ENCODE assay signal across 18 mouse cellular contexts in the genomic region with DNA sequence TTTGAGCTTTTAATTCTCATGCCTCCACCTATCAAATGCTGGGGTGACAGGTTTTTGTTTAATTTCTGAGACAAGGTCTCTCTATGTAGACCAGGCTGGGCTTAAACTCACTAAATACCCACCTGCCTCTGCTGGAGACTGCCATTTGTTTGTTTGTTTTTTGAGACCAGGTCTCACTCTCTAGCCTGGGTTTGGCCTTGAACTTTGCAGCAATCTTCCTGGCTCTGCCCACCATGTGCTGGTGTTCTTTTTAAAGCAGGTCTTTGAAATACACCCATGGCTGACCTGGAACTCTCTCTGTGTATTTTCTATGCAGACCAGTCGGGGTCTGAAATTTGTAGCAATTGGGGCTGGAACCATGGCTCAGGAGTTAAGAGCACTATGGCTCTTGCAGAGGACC. TPM values are rescaled to one million over a fixed set of nuclear protein-coding genes. Genes with fewer than 3 reads are reported as not detected.
DNase-seq lines count a peak whose midpoint lies in the region; ATAC-seq and TF ChIP-seq lines count a peak whose summit lies in the region.
"Had no signal": no experiment of that assay in that cellular context is flagged by ENCODE, and none has a peak within 500 bp of the region (broad histone marks: within the 10 kb centered on the region; RNA-seq: fewer than 3 reads in every experiment).

No protein-coding gene starts in this region.

- TF ChIP-seq CTCF in hindbrain, postnatal 0 days (IDR thresholded peaks at IDR 0.05; ENCODE audit: low read depth): no peak

- H3K9ac ChIP-seq in hindbrain, postnatal 0 days (replicated peaks; ENCODE audit: low read length): 0 out of 2 replicates have a peak overlapping the region, but pooled peaks have one; percentile 6
- no peak overlapping the region for H3K9ac ChIP-seq in hindbrain, embryonic 12.5 days
- no peak overlapping the region for H3K9ac ChIP-seq in midbrain, embryonic 15.5 days
- no peak overlapping the region for H3K9ac ChIP-seq in midbrain, embryonic 11.5 days (ENCODE audit: low read length)
- H3K9ac ChIP-seq in neural tube, embryonic 13.5 days: 0 out of 2 replicates have a peak overlapping the region, but pooled peaks have one; percentile 97
- H3K9ac ChIP-seq: embryonic facial prominence, embryonic 12.5 days; forebrain, embryonic 12.5 days had no signal

- no peak overlapping the region for H3K4me2 ChIP-seq in hindbrain, postnatal 0 days (ENCODE audit: low read depth, low read length)
- no peak overlapping the region for H3K4me2 ChIP-seq in hindbrain, embryonic 12.5 days (replicated peaks)
- 0 out of 2 replicates have a peak overlapping the region, but pooled peaks have one; percentile 94 for H3K4me2 ChIP-seq in midbrain, embryonic 15.5 days
- H3K4me2 ChIP-seq in midbrain, embryonic 11.5 days: no peak overlapping the region
- H3K4me2 ChIP-seq in neural tube, embryonic 13.5 days: no peak overlapping the region

- H3K27me3 ChIP-seq in hindbrain, postnatal 0 days (ENCODE audit: insufficient read depth, low read length): no peaks in the 10 kb centered on the region
- peaks cover 43% of the 10 kb centered on the region for H3K27me3 ChIP-seq in hindbrain, embryonic 12.5 days
- no peaks in the 10 kb centered on the region for H3K27me3 ChIP-seq in midbrain, embryonic 15.5 days (replicated peaks)
- H3K27me3 ChIP-seq in midbrain, embryonic 11.5 days (ENCODE audit: control insufficient read depth, insufficient read depth, low read length): peaks cover 23% of the 10 kb centered on the region
- H3K27me3 ChIP-seq in neural tube, embryonic 13.5 days: peaks cover 17% of the 10 kb centered on the region

- no peak overlapping the region for H3K4me3 ChIP-seq in hindbrain, postnatal 0 days (ENCODE audit: low read length)
- no peak overlapping the region for H3K4me3 ChIP-seq in hindbrain, embryonic 12.5 days
- no peak overlapping the region for H3K4me3 ChIP-seq in midbrain, embryonic 15.5 days
- H3K4me3 ChIP-seq in midbrain, embryonic 11.5 days (ENCODE audit: low read depth, low read length): no peak overlapping the region
- no peak overlapping the region for H3K4me3 ChIP-seq in neural tube, embryonic 13.5 days
- H3K4me3 ChIP-seq: gastrocnemius, adult 2 months had no signal

- H3K4me1 ChIP-seq in hindbrain, postnatal 0 days (ENCODE audit: insufficient read depth, low read length): peaks cover 14% of the 10 kb centered on the region
- peaks cover 48% of the 10 kb centered on the region for H3K4me1 ChIP-seq in hindbrain, embryonic 12.5 days
- peaks cover 48% of the 10 kb centered on the region for H3K4me1 ChIP-seq in midbrain, embryonic 15.5 days
- peaks cover 41% of the 10 kb centered on the region for H3K4me1 ChIP-seq in midbrain, embryonic 11.5 days (ENCODE audit: control insufficient read depth, insufficient read depth, low read length)
- H3K4me1 ChIP-seq in neural tube, embryonic 13.5 days (replicated peaks): peaks cover 54% of the 10 kb centered on the region

- no peak for DNase-seq in hindbrain, postnatal 0 days (ENCODE audit: low spot score)
- DNase-seq in midbrain, embryonic 11.5 days (ENCODE audit: low spot score, missing footprints): no peak
- DNase-seq in lung, adult 18-20 months: no peak
- DNase-seq: adrenal gland, postnatal 10 days; cerebellum, adult 9-10 months; forebrain, postnatal 0 days; gastrocnemius, adult 2 months; gastrocnemius, postnatal 25 days; heart, adult 11 months; heart, postnatal 36 days had no signal

- 97% methylated on average over 1 of the region's 1 CpGs for WGBS in hindbrain, postnatal 0 days
- WGBS in hindbrain, embryonic 12.5 days: 86% methylated on average over 1 of the region's 1 CpGs
- 89% methylated on average over 1 of the region's 1 CpGs for WGBS in midbrain, embryonic 15.5 days
- 85% methylated on average over 1 of the region's 1 CpGs for WGBS in midbrain, embryonic 11.5 days
- WGBS in neural tube, embryonic 13.5 days: 97% methylated on average over 1 of the region's 1 CpGs

- H3K27ac ChIP-seq in hindbrain, postnatal 0 days: no peak overlapping the region
- no peak overlapping the region for H3K27ac ChIP-seq in hindbrain, embryonic 12.5 days
- no peak overlapping the region for H3K27ac ChIP-seq in midbrain, embryonic 15.5 days
- H3K27ac ChIP-seq in midbrain, embryonic 11.5 days (ENCODE audit: low read depth, low read length): no peak overlapping the region
- no peak overlapping the region for H3K27ac ChIP-seq in neural tube, embryonic 13.5 days (replicated peaks)
- H3K27ac ChIP-seq: embryonic facial prominence, embryonic 12.5 days; forebrain, embryonic 12.5 days; gastrocnemius, adult 2 months; heart, embryonic 13.5 days; hindbrain, embryonic 14.5 days had no signal

- ATAC-seq in hindbrain, postnatal 0 days: no peak
- no peak for ATAC-seq in hindbrain, embryonic 12.5 days (ENCODE audit: low FRiP score)
- ATAC-seq in midbrain, embryonic 15.5 days (replicated peaks): no peak
- ATAC-seq in midbrain, embryonic 11.5 days (ENCODE audit: low FRiP score): no peak
- no peak for ATAC-seq in neural tube, embryonic 13.5 days (ENCODE audit: low read depth)
- ATAC-seq: forebrain, postnatal 0 days; inflammation-experienced regulatory T-cells, adult 6 months had no signal

- no peaks in the 10 kb centered on the region for H3K9me3 ChIP-seq in hindbrain, postnatal 0 days (ENCODE audit: low read length)
- H3K9me3 ChIP-seq in hindbrain, embryonic 12.5 days (replicated peaks): no peaks in the 10 kb centered on the region
- H3K9me3 ChIP-seq in midbrain, embryonic 15.5 days: no peaks in the 10 kb centered on the region
- no peaks in the 10 kb centered on the region for H3K9me3 ChIP-seq in midbrain, embryonic 11.5 days (ENCODE audit: control insufficient read depth, low read length)
- H3K9me3 ChIP-seq in neural tube, embryonic 13.5 days: no peaks in the 10 kb centered on the region
- H3K9me3 ChIP-seq: embryonic facial prominence, embryonic 12.5 days; forebrain, embryonic 12.5 days; heart, embryonic 13.5 days had no signal

- peaks cover 33% of the 10 kb centered on the region for H3K36me3 ChIP-seq in hindbrain, postnatal 0 days (ENCODE audit: insufficient read depth, low read length)
- H3K36me3 ChIP-seq in hindbrain, embryonic 12.5 days: peaks cover 54% of the 10 kb centered on the region
- H3K36me3 ChIP-seq in midbrain, embryonic 15.5 days (replicated peaks): peaks cover 45% of the 10 kb centered on the region
- H3K36me3 ChIP-seq in midbrain, embryonic 11.5 days (ENCODE audit: control insufficient read depth, insufficient read depth, low read length): 0 out of 2 replicates have a peak, but pooled peaks cover 3% of the 10 kb centered on the region
- peaks cover 57% of the 10 kb centered on the region for H3K36me3 ChIP-seq in neural tube, embryonic 13.5 days

RNA-seq across cellular contexts. Expression of a gene that starts 2.8 kb away (rescaled TPM):
- 273 and 303 TPM in 2 replicates for total RNA-seq in hindbrain, postnatal 0 days (2014; rRNA removed)
- 733 and 736 TPM in 2 replicates for polyA plus RNA-seq in hindbrain, postnatal 0 days (2015; fragmentation: Nextera tagmentation; extraction: Ambion mirVana)
- 351 and 385 TPM in 2 replicates for polyA plus RNA-seq in hindbrain, embryonic 12.5 days (2016; fragmentation: Nextera tagmentation; extraction: Ambion mirVana)
- polyA plus RNA-seq in midbrain, embryonic 15.5 days (2015; fragmentation: Nextera tagmentation; extraction: Ambion mirVana): 444 and 468 TPM in 2 replicates
- 329 and 355 TPM in 2 replicates for polyA plus RNA-seq in midbrain, embryonic 11.5 days (2014; fragmentation: Nextera tagmentation; extraction: Ambion mirVana)
- 467 and 481 TPM in 2 replicates for polyA plus RNA-seq in neural tube, embryonic 13.5 days (2015; fragmentation: Nextera tagmentation; extraction: Ambion mirVana)

RNA-seq across cellular contexts. Expression of a gene that starts 5.0 kb away (rescaled TPM):
- 270 and 288 TPM in 2 replicates for total RNA-seq in hindbrain, postnatal 0 days (2014; rRNA removed)
- 95.5 and 106 TPM in 2 replicates for polyA plus RNA-seq in hindbrain, postnatal 0 days (2015; fragmentation: Nextera tagmentation; extraction: Ambion mirVana)
- 18.4 and 22.3 TPM in 2 replicates for polyA plus RNA-seq in hindbrain, embryonic 12.5 days (2016; fragmentation: Nextera tagmentation; extraction: Ambion mirVana)
- 65.7 and 66.9 TPM in 2 replicates for polyA plus RNA-seq in midbrain, embryonic 15.5 days (2015; fragmentation: Nextera tagmentation; extraction: Ambion mirVana)
- polyA plus RNA-seq in midbrain, embryonic 11.5 days (2014; fragmentation: Nextera tagmentation; extraction: Ambion mirVana): 11.1 and 11.8 TPM in 2 replicates
- 53.9 and 55.1 TPM in 2 replicates for polyA plus RNA-seq in neural tube, embryonic 13.5 days (2015; fragmentation: Nextera tagmentation; extraction: Ambion mirVana)

RNA-seq across cellular contexts. Expression of a gene that starts 12.4 kb away (rescaled TPM):
- total RNA-seq in hindbrain, postnatal 0 days (2014; rRNA removed): 146 and 172 TPM in 2 replicates
- 14.7 and 15.8 TPM in 2 replicates for polyA plus RNA-seq in hindbrain, postnatal 0 days (2015; fragmentation: Nextera tagmentation; extraction: Ambion mirVana)
- polyA plus RNA-seq in hindbrain, embryonic 12.5 days (2016; fragmentation: Nextera tagmentation; extraction: Ambion mirVana): 42.1 and 54.5 TPM in 2 replicates
- 29.5 and 29.9 TPM in 2 replicates for polyA plus RNA-seq in midbrain, embryonic 15.5 days (2015; fragmentation: Nextera tagmentation; extraction: Ambion mirVana)
- polyA plus RNA-seq in midbrain, embryonic 11.5 days (2014; fragmentation: Nextera tagmentation; extraction: Ambion mirVana): 66.0 and 71.3 TPM in 2 replicates
- 31.0 and 35.8 TPM in 2 replicates for polyA plus RNA-seq in neural tube, embryonic 13.5 days (2015; fragmentation: Nextera tagmentation; extraction: Ambion mirVana)

RNA-seq across cellular contexts. Expression of a gene that starts 20.0 kb away (rescaled TPM):
- 86.4 and 86.6 TPM in 2 replicates for total RNA-seq in hindbrain, postnatal 0 days (2014; rRNA removed)
- polyA plus RNA-seq in hindbrain, postnatal 0 days (2015; fragmentation: Nextera tagmentation; extraction: Ambion mirVana): 13.9 and 15.0 TPM in 2 replicates
- polyA plus RNA-seq in hindbrain, embryonic 12.5 days (2016; fragmentation: Nextera tagmentation; extraction: Ambion mirVana): 13.1 and 16.1 TPM in 2 replicates
- 19.6 and 20.5 TPM in 2 replicates for polyA plus RNA-seq in midbrain, embryonic 15.5 days (2015; fragmentation: Nextera tagmentation; extraction: Ambion mirVana)
- polyA plus RNA-seq in midbrain, embryonic 11.5 days (2014; fragmentation: Nextera tagmentation; extraction: Ambion mirVana): 18.5 and 23.1 TPM in 2 replicates
- 13.3 and 16.8 TPM in 2 replicates for polyA plus RNA-seq in neural tube, embryonic 13.5 days (2015; fragmentation: Nextera tagmentation; extraction: Ambion mirVana)

RNA-seq across cellular contexts. Expression of a gene that starts 30.1 kb away (rescaled TPM):
- total RNA-seq in hindbrain, postnatal 0 days (2014; rRNA removed): 257 and 261 TPM in 2 replicates
- polyA plus RNA-seq in hindbrain, postnatal 0 days (2015; fragmentation: Nextera tagmentation; extraction: Ambion mirVana): 730 and 732 TPM in 2 replicates
- 235 and 271 TPM in 2 replicates for polyA plus RNA-seq in hindbrain, embryonic 12.5 days (2016; fragmentation: Nextera tagmentation; extraction: Ambion mirVana)
- polyA plus RNA-seq in midbrain, embryonic 15.5 days (2015; fragmentation: Nextera tagmentation; extraction: Ambion mirVana): 364 and 392 TPM in 2 replicates
- polyA plus RNA-seq in midbrain, embryonic 11.5 days (2014; fragmentation: Nextera tagmentation; extraction: Ambion mirVana): 81.5 and 87.1 TPM in 2 replicates
- 325 and 351 TPM in 2 replicates for polyA plus RNA-seq in neural tube, embryonic 13.5 days (2015; fragmentation: Nextera tagmentation; extraction: Ambion mirVana)

Comparison
In these comparisons a context has a peak if more than half of its experiments do, and no peak if none do; other contexts are left out.
1. H3K9ac ChIP-seq: peak in hindbrain, postnatal 0 days (single experiment) and neural tube, embryonic 13.5 days (single experiment); none in hindbrain, embryonic 12.5 days (single experiment), midbrain, embryonic 15.5 days (single experiment) and midbrain, embryonic 11.5 days (single experiment).